Mouse (Mus musculus) olfactory bulb, adult 2 months (tissue): ENCODE data around the gene Kcnh3.

ENCODE experiments used
- CTCF ChIP-seq: fragments of 200-500 bp; IDR thresholded peaks from 2 replicates; pipeline ENCODE4 v1.5.1; 2012; ENCODE audit warnings: low read depth, mild to moderate bottlenecking, low read length, moderate library complexity; ENCODE audit not compliant: insufficient read depth
- POLR2A ChIP-seq: fragments of 200-500 bp; IDR thresholded peaks from 2 replicates; pipeline ENCODE4 v1.6.1; 2012; ENCODE audit warnings: mild to moderate bottlenecking, low read depth, low read length, moderate library complexity; ENCODE audit not compliant: insufficient read depth

GRCm38 (mm10) chr15:99259730-99260252 is 35.1 kb downstream of the Kcnh3 start:
- no peak for TF ChIP-seq POLR2A
- TF ChIP-seq CTCF = no peak
